Mouse (Mus musculus) large intestine, adult 2 months (tissue): ENCODE data around the gene Pisd. TPM values are rescaled to one million over a fixed set of nuclear protein-coding genes. Genes with fewer than 3 reads are reported as not detected.
A peak's percentile ranks its signal among the peaks of the same experiment; 100 is the strongest.
"Not testable (repeated sequence)": the region's sequence is repeated elsewhere in the genome, so short reads cannot be mapped to it uniquely, and the experiment has no call there.

Source experiments
- DNase-seq: peaks from one replicate; pipeline ENCODE4 v3.0.0-alpha.2; 2012; ENCODE audit warnings: low read depth, low spot score
- WGBS: fragments of 180-500 bp; shearing (Covaris S2); methylation state at CpG from one replicate; pipeline ENCODE4 v1.1.7; 2018; 5-methylcytosine and 5-hydroxymethylcytosine counted together
- polyA plus RNA-seq: library from polyadenylated mRNA; depleted of rRNA; stranded (reverse); fragments of >200 nt; gene quantifications from 2 replicates; pipeline ENCODE4 v1.2.3, GENCODE M21; 2012

Gene Pisd
- polyA plus RNA-seq, 1 experiment: 80.8 TPM

DNA sequence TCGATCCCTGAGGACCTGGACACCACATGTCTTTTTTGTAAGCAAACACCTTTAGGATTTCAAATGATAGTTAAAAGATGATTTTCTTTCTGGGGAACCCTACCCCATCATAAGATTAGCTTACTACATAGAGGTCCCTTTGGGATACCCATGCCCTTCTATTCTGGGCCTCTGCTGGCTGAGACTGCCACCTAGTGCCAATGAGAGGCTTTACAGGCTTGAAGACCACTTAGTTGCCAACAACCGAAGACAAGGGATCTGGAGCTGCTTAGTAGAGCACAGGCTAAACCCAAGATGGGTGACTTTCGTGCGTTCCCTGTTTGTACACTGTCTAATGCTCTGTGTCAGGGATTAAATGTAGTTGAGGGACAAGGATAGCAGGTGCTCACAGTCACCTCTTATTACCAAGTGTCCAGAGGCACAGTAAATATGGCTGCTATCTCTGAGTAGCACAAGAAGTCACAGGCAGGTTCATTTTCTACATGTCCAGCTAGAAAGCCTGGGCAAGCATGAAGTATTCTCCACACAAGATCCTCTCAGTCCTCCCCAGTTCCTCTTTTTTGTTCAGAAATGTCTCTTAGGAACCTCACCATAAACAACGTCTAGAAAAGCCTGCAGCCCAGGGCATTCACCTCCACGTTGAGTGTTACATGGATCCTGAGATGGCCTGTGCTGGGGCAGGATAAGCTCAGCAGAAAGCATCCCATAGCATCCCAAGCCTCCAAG is 37.6 kb downstream of the Pisd start:
- 43% methylated on average over 6 of the region's 6 CpGs for WGBS
- DNase-seq: no peak

DNA sequence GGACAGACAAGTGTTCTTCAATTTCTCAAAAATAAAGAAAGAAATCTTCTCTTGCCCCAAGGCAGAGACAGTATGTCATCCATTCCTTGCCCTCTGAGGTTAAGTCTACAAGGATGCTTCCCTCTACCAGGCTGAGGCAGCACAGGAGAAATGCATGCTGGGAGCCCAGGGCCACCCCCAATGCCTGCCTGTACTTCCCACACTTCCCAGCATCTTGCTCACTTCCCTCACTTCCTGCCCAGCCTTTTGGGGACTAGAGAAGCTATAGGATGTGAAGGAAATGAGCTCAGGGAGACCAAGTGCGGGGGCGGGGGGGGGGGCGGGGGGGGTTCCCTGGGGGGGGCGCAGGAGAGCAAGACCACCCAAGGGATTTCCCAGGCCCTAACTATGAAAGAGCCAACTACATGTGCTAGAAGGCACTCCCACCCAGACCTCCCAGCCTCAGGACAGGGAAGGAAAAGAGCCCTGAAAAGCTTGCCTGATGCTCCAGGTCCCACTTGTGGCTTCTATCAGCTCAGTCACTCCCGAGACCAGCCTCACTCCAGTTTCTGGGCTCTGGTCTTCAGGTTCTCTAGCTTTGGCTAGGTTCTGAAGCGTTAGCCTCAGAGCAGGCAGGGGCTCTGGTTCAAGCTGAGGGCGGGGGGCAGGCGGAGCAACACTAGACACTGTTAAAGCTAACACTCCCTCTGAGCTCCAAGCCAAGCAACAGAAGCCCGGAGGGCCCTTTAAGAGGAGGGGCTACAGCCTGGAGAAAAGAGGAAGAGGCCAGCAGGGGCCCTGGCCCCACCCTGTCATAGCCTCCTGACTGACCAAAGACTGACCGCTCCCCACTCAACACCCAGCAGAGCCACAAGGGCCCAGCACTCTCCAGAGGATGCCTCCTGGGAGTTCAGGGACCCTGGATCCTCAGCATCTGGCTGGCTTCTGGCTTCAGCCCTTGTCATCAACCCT is 39.5 kb downstream of the Pisd start:
- peak; percentile 85 for DNase-seq

DNA sequence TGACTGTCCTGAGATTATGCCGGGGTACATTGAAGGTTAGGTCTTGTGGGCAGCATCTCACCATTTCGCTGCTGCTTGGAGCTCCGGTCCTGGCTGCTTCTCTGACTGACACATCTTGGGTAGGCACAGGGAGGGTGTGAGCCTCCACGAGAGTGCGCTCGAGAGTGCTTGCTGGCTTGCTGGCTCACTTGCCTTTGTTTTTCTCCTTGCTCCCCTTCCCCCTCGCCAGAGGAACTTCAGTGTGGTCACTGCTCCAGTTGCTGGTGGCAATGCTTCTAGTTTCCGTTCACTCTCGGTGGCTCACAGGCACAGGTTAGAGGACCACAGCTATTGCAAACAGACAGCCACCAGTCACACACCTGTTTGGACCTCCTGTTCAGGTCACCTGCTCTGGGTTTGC is 43.3 kb downstream of the Pisd start:
- 39% methylated on average over 9 of the region's 9 CpGs for WGBS
- DNase-seq: no peak

More for the DNA sequence above, 39.5 kb downstream of the Pisd start:
- WGBS: 2% methylated on average over 10 of the region's 10 CpGs

- DNase-seq: not testable (repeated sequence)
- WGBS: 70% methylated on average over 4 of the region's 4 CpGs
Measured at GRCm38 (mm10) chr5:32741377-32741776, 44.1 kb downstream of the Pisd start.

- DNase-seq: not testable (repeated sequence)
- 54% methylated on average over 8 of the region's 8 CpGs for WGBS
Measured at GRCm38 (mm10) chr5:32740850-32741249, 44.6 kb downstream of the Pisd start.

DNA sequence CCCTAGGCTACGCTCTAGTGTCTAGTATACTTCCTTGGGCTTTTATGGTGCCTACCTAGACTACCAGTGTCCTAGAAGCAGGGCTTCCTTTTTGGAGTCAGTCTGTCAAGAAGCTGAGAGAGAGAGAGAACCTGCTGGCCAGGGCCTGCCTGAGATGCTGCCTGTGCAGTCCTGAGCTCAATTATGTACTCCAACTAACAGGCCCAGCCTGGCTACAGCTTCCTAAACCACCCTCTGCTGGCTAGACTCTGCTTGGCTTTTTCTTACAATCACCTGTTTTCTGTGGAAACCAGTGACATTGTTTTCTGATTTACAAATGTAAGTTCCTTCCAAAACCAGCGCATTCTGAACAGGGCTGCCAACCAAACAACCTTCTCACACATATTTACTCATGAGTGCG is 45.3 kb downstream of the Pisd start:
- DNase-seq: no peak
- WGBS: 56% methylated on average over 3 of the region's 3 CpGs

DNA sequence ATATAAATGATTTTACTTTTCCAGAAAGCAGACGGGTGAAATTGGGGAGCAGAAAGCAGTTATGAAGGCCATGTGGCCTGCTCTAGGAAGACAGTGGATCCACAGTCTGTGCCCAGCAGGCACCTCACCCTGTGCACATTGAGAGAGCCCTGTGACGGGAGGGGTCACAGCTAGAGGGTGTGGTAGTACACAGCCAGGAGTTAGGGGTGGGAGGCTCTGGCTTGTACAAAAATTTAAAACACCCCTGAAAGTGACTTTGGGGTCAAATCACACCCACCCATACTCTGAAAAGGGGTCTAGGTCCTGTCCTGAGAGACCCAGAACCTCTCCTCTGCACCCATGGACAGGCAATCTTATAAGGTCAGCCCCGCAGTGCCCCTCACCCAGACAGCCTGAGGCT is 48.7 kb downstream of the Pisd start:
- 70% methylated on average over 3 of the region's 3 CpGs for WGBS
- DNase-seq: not testable (repeated sequence)

DNA sequence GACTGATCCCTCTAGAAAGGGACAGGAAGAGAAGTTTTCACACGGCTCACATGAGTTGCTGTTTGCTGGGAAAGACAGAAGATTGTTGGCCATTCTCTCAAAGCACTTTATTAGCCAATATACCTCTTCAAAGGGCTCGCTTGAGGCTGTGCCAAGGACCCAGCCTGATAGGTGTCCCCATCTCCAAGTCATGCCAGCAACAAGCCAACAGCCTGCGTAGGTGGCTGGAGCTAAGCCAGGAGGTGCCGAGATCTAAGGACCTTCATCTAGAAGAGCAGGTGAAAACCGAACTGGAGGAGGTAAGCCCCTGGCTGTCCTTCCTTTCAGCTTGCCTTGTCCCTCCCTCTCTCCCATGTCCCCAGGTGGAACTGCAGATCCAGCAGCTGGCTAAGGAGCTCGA is 49.7 kb downstream of the Pisd start:
- DNase-seq: no peak
- 44% methylated on average over 6 of the region's 6 CpGs for WGBS

- not testable (repeated sequence) for DNase-seq
- WGBS: 98% methylated on average over 6 of the region's 6 CpGs
Measured at GRCm38 (mm10) chr5:32733892-32734291, 51.6 kb downstream of the Pisd start.

DNA sequence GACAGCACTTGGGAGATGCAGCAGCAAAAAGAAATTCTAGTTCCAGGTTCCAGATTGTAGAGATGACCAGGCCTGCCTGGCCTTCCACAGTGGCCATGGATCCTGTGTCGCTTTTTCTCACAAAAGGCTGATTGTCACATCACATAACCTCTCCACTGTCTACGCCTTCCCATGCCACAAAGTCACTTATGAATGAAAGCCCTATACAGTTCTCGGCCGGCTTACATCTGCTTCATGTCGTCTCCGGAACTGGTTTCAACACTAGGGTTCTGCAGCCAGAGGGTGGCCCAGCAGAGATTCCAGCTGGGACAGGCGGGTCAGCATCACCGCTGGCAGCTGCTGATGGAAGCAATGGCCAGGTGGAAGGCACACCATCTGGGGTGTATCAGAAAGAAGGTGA is 56.6 kb downstream of the Pisd start:
- 68% methylated on average over 8 of the region's 8 CpGs for WGBS
- DNase-seq: no peak

- no peak for DNase-seq
- 83% methylated on average over 7 of the region's 7 CpGs for WGBS
Measured at GRCm38 (mm10) chr5:32728300-32728699, 57.1 kb downstream of the Pisd start.

- not testable (repeated sequence) for DNase-seq
- 42% methylated on average over 3 of the region's 3 CpGs for WGBS
Measured at GRCm38 (mm10) chr5:32725397-32725796, 60.0 kb downstream of the Pisd start.

DNA sequence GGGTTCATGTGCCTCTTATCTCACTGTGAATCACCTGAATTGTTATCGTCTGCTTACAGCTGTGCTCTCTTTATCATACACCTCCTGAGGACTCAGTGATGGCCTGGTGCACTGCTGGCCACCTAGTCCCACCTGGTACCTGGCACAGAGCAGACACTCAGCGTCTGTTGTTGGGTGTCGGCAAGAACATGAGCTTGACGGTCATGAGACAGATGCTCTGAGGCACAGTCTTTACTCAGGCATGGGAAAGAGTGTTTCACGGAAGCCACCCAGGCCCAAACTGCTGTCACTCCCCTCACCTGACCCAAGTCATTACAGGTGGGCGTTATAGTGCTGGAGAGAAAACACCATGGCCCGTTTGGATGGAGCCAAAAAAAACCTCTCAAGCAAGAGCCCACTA is 61.5 kb downstream of the Pisd start:
- no peak for DNase-seq
- WGBS: 56% methylated on average over 7 of the region's 7 CpGs

DNA sequence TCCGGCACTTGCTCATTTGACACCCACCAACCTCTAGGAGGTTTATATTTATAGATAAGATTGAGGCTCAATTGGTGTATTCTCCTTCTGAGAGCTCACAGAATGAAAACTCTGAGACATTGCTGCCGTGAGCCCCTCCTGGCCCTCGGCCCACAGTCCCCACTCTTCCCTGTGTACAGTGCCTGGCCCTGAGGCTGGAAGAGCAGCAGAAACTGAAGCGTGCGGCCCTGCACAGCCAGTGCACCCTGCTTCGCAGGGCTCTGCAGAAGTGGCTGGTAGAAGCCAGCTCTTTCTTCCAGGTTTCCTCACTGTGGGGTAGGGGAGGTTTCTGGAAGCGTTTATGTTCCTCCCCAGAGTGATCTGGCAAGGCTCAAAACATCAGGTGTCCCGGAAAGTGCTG is 62.7 kb downstream of the Pisd start:
- WGBS: 64% methylated on average over 8 of the region's 8 CpGs
- DNase-seq: not testable (repeated sequence)

GRCm38 (mm10) chr5:32722263-32722662 is 63.2 kb downstream of the Pisd start:
- no peak for DNase-seq
- WGBS: 36% methylated on average over 7 of the region's 7 CpGs

- 25% methylated on average over 3 of the region's 3 CpGs for WGBS
Measured at GRCm38 (mm10) chr5:32721316-32721715, 64.1 kb downstream of the Pisd start.

DNA sequence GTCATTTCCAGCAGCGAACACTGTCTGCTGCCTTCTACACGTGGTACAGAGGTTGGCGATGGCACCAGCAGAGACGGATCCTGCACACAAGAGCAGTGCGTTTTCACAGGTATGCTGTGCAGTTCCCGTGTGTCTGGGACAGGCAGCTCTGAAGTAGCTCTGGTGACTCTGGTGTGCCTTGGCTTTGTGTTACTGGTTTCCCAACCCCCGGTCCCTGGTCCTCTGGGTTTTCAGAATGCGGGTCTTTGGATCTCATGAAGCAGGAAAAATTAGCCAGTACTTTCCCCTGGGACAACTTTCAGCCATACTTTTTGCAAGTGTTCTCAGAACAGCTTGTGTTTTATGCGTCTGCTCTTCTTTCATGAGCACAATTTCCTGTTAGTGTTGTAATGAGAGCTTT is 65.0 kb downstream of the Pisd start:
- DNase-seq: no peak
- WGBS: 81% methylated on average over 9 of the region's 9 CpGs

More at GRCm38 (mm10) chr5:32721316-32721715, 64.1 kb downstream of the Pisd start:
- DNase-seq: no peak

DNA sequence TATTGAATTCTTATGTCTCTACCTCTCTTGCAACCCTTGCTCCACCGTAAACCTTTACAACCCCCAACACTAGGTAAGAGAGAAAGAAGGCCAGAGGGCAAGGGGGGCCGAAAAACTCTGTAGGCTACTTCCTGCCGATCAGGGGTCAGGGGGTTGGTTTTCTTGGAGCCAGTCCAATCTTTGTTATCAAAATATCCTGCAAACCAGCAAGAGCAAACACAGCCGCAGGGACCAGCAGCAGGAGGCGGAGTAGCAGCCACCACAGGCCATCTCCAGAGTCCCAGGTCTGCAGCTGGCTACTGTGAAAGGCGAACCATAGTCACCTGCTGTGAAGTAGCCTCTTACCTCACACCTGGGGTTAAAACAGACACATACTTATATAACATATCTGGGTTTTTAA is 66.5 kb downstream of the Pisd start:
- WGBS: 26% methylated on average over 6 of the region's 6 CpGs
- DNase-seq: no peak

GRCm38 (mm10) chr5:32717726-32718125 is 67.7 kb downstream of the Pisd start:
- DNase-seq: no peak
- 11% methylated on average over 1 of the region's 1 CpGs for WGBS

- DNase-seq: peak; percentile 97
- under 1% methylated on average over 55 of the region's 55 CpGs for WGBS
Measured at GRCm38 (mm10) chr5:32713703-32714467, 71.6 kb downstream of the Pisd start.
